Mouse (Mus musculus): ENCODE measurements around the gene Mcemp1.
A peak's percentile ranks its signal among the peaks of the same experiment; 100 is the strongest.

The Mcemp1 gene

DNA sequence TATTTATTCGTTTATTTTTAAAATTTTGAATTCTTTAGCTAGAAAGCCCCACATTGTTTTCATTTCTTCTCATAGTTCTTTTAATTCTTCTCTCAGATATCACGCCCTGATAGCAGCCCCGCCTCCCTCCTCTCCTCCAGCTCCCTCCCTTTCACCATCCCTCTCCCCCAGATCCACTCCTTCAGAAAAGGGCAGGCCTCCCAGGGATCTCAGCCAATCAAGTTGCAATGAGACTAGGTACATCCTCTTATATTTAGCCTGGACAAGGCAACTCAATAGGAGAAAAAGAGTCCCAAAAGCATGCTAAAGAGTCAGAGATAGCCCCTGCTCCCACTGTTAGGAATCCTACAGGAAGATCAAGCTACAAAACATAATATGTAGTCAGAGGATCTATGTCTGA, 9.1 kb downstream of the Mcemp1 start:
- DNase-seq (ENCODE audit: low spot score) = no peak

DNA sequence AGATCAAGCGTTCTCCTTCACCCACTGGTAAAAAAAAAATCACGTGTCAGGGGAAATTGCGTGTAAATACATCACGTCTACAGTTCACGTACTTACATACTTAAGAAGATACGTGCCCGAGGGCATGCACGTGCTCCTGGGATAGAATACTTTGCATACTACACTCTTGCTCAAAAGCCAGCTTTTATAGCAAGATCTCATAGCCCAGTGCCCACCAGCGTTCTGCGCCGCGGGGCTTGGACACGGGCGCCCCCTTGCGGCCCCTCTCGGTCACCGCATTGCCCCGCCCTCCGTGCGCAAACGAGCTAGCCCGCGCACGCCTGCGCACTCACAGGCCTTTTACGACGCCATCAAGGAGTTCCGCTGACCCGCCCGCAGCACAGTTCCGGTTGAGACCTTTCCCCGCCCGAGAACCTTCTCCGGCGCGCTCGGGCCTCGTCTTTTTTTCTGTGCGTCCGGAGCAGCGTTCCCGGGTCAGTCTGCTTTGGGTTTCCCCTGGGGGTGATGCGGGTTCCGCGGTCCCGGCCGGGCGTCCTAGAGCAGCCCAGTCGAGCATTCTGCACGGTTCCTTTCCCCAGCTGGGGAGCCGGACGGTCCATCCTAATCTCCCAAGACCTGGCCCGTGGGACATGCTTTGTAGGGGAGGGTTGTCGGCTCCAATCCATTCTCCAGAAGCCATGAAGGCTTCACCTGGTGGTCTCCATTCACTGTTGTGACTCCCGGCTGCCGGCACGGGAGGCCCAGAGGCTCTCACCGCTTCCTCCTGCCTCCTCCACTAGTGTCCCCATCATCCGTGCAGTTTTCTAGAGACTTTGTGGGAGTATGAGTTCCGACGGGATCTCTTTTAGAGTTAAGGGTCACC, 10.8 kb downstream of the Mcemp1 start, which contains the start of gene Trappc5:
Trappc5 (plus strand) TSS at position 169 of the 862 bp plus-strand sequence.
- DNase-seq (ENCODE audit: low spot score) = peak; percentile 93

DNA sequence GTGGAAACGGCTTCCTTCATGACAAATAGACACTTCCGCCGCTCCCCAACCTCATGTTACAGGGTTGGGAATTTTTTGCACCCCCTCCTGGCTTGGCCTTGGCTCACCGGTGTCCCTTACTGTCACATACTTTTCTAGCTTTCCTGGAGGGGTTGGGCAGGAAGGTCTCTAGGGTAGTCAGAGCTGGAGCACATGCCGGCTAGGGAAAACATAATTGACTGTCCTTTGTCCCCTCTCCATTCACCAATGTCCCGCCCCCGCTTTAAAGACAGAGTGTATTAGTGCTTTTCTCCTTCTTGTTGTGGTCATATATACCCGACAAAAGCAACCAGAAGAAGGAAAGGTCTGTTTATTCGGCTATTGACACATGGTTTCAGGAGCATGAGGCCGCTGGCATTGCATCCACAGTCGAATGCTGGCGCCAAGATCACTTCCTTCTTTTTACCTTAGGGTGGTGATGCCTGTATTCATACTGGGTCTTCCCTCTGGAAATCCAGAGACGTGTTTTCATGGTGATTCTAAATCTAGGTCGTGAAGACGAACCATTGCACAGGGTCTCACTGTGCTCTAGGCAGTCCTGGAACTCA, 11.5 kb downstream of the Mcemp1 start:
- DNase-seq (ENCODE audit: low spot score) = no peak

- DNase-seq (ENCODE audit: low spot score) = no peak
These were observed 13.3 kb downstream of the Mcemp1 start for GRCm38 (mm10) chr8:3678831-3679230.

GRCm38 (mm10) chr8:3679236-3679635, 13.7 kb downstream of the Mcemp1 start:
- no peak for DNase-seq (ENCODE audit: low spot score)

GRCm38 (mm10) chr8:3679656-3680055, 14.1 kb downstream of the Mcemp1 start:
- no peak for DNase-seq (ENCODE audit: low spot score)

GRCm38 (mm10) chr8:3682435-3682834, 16.9 kb downstream of the Mcemp1 start:
- no peak for DNase-seq (ENCODE audit: low spot score)

GRCm38 (mm10) chr8:3683408-3684176, 18.0 kb downstream of the Mcemp1 start:
- DNase-seq (ENCODE audit: low spot score) = no peak

GRCm38 (mm10) chr8:3684530-3684929, 19.0 kb downstream of the Mcemp1 start:
- no peak for DNase-seq (ENCODE audit: low spot score)

DNA sequence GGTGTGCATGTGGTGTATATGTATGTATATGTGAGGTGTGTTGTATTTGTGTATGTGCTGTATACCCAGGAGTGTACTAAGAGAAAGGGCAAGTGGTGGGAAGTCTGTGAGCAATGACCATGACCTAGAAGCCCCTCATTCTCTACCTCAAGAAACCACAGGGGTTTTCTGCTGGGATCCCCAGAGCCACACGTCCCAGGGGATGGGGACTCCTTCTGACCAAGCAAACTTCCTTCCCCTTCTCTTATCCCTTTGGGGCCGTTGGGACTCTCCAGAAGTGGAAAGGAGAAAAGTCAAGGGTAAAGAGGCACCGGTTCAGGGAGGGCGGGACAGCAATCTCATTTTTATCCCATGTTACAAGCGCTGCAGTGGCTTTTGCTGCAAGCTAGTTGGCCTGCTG, 19.9 kb downstream of the Mcemp1 start:
- DNase-seq (ENCODE audit: low spot score) = no peak

GRCm38 (mm10) chr8:3687537-3687936, 22.0 kb downstream of the Mcemp1 start:
- no peak for DNase-seq (ENCODE audit: low spot score)

DNA sequence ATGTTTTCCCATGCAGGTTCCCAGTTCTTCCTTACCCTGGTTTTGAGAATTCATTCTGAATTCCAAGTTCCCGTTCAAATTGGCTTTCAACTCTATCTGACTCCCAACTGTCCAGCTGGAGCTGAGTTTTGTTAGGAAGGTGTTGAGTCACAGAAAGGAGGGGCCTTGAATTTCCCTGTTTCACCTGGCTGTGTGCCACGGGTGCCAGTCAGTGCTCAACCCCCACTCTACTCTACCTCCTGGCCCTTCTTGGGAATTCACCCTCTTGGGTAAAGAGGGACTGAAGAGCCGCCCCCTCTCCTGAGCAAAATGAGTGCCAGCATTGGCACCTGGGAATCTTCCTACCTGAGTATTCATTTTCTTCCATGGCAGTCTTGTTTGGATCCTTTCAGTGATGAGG, 25.2 kb downstream of the Mcemp1 start:
- DNase-seq (ENCODE audit: low spot score) = no peak

DNA sequence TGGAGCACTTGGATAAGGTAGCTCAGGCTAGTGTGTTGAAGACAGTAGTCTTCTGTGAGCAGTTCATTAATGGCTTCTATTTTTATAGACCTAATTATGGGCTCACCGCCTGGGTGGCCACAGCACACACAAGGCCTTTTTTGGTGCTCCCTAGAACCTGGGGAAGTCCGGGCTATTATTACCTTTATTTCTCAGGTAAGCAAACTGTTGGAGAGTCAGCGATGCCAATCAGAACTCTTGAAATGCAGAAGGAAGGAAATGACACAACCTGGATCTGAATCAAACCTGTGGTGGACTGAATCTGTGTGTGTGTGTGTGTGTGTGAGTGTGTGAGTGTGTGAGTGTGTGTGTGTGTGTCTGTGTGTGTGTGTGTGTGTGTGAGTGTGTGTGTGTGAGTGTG, 28.6 kb downstream of the Mcemp1 start, which contains the start of gene Fcer2a:
Fcer2a (minus strand) TSS at position 55 of the 400 bp plus-strand sequence.
- no peak for DNase-seq (ENCODE audit: low spot score)

- no peak for DNase-seq (ENCODE audit: low spot score)
These were observed 35.9 kb downstream of the Mcemp1 start for GRCm38 (mm10) chr8:3701491-3701890.

GRCm38 (mm10) chr8:3705711-3706110, 40.2 kb downstream of the Mcemp1 start:
- no peak for DNase-seq (ENCODE audit: low spot score)

- no peak for DNase-seq (ENCODE audit: low spot score)
These were observed 42.1 kb downstream of the Mcemp1 start for GRCm38 (mm10) chr8:3707611-3708010.

- DNase-seq (ENCODE audit: low spot score) = no peak
These were observed 44.8 kb downstream of the Mcemp1 start for GRCm38 (mm10) chr8:3710312-3710711.

- DNase-seq (ENCODE audit: low spot score) = no peak
These were observed 46.1 kb downstream of the Mcemp1 start for GRCm38 (mm10) chr8:3711646-3712045.

GRCm38 (mm10) chr8:3717321-3717954, 51.9 kb downstream of the Mcemp1 start:
- no peak for DNase-seq (ENCODE audit: low spot score)

DNA sequence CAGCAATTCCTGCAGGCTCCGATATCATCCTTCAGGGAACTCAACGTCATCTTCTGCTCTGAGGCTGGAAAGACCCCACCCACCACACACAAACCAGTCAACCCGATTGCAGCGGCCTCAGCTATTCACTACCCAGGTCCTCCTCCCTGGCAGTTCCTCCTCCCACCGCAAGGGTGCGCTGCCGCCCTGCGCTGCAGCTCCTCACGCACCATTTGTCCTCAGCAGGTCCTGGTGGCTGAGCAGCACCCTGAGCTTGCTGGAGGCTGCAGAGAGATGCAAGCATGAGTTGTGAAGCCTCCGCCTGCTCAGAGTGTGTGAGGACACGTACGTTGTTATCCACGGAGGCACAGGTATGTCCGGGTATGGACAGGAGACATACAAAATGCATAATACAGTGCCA, 53.0 kb downstream of the Mcemp1 start:
- DNase-seq (ENCODE audit: low spot score) = peak; percentile 17

Measured in layer of hippocampus, adult 9-10 months (tissue).